Comparison of ENCODE assay signal across 8 mouse cellular contexts in genomic region chr2:153290938-153291928, GRCm38 (mm10). TPM values are rescaled to one million over a fixed set of nuclear protein-coding genes. Genes with fewer than 3 reads are reported as not detected.
DNase-seq lines count a peak whose midpoint lies in the region; ATAC-seq lines count a peak whose summit lies in the region.

TSS of gene Kif3b (plus strand) at chr2:153291413.

- ATAC-seq in inflammation-experienced regulatory T-cells, adult 6 months: peak; percentile 91
- ATAC-seq in megakaryocyte-erythroid progenitor cell, adult 5-6 weeks (replicated peaks; ENCODE audit: low FRiP score, low TSS enrichment, poor library complexity, severe bottlenecking): peak; percentile 71

- peak; percentile 86 for DNase-seq in adipocyte (ENCODE audit: low spot score)
- peak; percentile 94 for DNase-seq in embryo, embryonic 10 days (ENCODE audit: low spot score)
- peak; percentile 87 for DNase-seq in gastrocnemius, postnatal 14 days
- peak; percentile 88 to 93 for DNase-seq in left cerebral cortex, postnatal 10 days (ENCODE audit: extremely low spot score in 1 of 2, low spot score in 2 of 2)
- peak; percentile 85 for DNase-seq in right cerebral cortex, postnatal 25 days
- DNase-seq in urinary bladder, postnatal 4 days (ENCODE audit: low spot score in 2 of 2): peak; percentile 83 to 88

- intact Hi-C loops in gastrocnemius, postnatal 14 days (cut with DNase I; ENCODE audit: low total_unique reads): no loop called here
- intact Hi-C loops in left cerebral cortex, postnatal 10 days (cut with DNase I): no loop called here

RNA-seq across cellular contexts. Expression of gene Kif3b, which starts in this region (rescaled TPM):
- 1 to 10 TPM; 4.4 to 4.9 TPM for total RNA-seq in gastrocnemius, postnatal 14 days (2021)
- 10 to 100 TPM in 2 of 3 experiments, 1 to 10 TPM in 1; 8.5 to 13.3 (median 11.6) TPM for polyA plus RNA-seq in inflammation-experienced regulatory T-cells, adult 6 months (2017; shearing (Covaris generic))
- 10 to 100 TPM; 91.6 to 94.6 TPM for total RNA-seq in left cerebral cortex, postnatal 10 days (2021)
- total RNA-seq in megakaryocyte-erythroid progenitor cell, adult 5-6 weeks (2014; fragmentation: Nextera tagmentation): 10.2 and 10.5 TPM in 2 replicates
- total RNA-seq in megakaryocyte-erythroid progenitor cell, adult 5-6 weeks (2017): 8.6 and 10.3 TPM in 2 replicates

Comparison
In these comparisons a context has a peak if more than half of its experiments do, and no peak if none do; other contexts are left out.
1. Peak in every context shown above with its lines: DNase-seq and ATAC-seq.
2. RNA of gene Kif3b (total RNA-seq): 91.6 to 94.6 TPM in left cerebral cortex, postnatal 10 days; 8.6 to 10.5 TPM in megakaryocyte-erythroid progenitor cell, adult 5-6 weeks and 4.4 to 4.9 TPM in gastrocnemius, postnatal 14 days; every median in the first group is over 4 times any median in the second.